Mouse (Mus musculus): ENCODE measurements at regions not wholly inside any gene's neighbourhood (a gene's known extent, or its start where the extent isn't known, plus 50 kb on each side); places are given as distances from the start of the nearest gene placed in this dataset.

DNA sequence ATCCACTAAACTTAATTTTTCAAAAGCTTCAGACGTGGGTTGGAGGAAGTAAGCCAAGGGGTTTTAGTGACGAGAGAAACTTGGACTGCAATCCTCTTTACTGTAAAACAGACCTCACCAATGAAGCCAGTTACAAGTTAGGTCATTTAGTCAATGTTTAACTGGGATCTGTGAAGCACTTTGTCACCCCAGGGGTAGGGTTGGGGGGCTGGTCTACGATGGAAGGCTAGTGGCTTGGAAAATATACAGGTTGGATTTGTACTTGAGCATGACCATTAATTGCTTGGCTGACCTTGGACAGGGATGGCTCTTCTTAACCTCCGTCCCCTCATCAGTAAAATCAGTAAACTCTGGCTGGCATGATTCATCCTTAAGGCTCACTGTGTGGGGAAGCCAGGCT lies 142.2 kb downstream of the Pax1 start:
- no peak for DNase-seq (ENCODE audit: low spot score)

DNA sequence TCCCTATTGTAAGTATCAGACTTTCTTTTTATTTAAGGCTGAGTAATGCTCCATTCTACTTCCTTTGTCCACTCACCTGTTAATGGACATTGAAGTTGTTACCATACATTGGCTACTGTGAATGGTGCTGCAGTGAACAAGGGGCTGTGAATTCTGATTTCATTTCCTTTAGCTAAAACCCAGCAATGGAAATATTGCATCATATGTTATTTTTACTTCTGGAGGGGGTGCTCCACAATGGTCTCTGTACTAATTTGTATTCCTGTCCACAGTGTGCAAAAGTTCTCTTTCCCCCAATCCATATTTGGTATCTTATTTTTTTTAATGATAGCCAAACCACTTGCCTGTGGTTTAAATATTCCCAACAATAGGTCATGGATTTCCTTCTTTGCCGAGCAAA lies 137.0 kb downstream of the Pax1 start:
- DNase-seq (ENCODE audit: low spot score) = no peak

- no peak for DNase-seq (ENCODE audit: low spot score)
Observed at GRCm38 (mm10) chr2:147455932-147456331, 94.2 kb downstream of the Pax1 start.

DNA sequence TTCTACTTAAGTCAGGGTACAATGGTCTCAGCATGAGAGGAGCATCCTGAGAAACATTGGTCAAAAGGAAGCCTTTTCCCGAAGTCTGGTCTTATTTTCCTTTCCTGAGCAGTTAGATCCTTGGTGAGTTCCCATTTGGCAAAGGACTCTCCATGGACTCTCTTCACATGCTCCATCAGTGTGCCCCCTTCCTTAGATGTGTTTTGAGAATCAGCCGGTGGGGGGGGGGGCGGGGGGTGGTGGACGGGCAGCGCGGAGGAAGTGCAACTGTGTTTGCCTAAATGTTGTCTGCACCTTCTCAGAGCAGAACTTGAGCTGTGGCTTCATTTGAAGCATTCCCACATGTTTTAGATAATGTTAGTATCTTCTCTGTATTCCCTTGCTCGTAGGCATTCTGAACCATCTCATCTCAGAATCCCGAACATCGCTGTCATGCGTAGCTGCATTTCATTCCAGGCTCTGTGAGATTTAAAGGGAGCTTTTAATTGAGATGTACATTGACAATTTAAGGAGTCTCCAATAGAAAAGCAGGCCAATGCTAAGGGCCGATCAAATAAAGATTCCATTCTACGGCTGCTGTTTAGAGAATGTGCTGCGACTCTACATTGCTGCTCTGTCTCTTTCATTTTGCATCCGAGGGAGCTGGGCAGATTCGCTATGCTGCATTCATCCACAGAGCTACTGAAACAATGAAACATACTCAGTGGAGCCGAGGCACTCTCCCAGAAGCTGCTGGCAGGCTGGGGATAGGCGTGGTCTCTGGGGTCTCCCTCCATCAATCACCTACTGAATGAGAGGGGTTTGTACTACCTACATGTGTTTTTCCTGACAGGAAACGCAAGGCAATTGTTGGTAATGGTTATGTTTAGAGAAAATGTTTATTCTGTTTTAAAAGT lies 92.9 kb downstream of the Pax1 start:
- no peak for DNase-seq (ENCODE audit: low spot score)
